Mouse (Mus musculus) limb, embryonic 15.5 days (tissue): Measurements from ENCODE around the gene Mbd5. TPM values are rescaled to one million over a fixed set of nuclear protein-coding genes. Genes with fewer than 3 reads are reported as not detected.

Experiments
- ATAC-seq: fragments of 200-750 bp; cut with Nextera tagmentation; 2 replicates; pipeline ENCODE4 v1.8.0; 2017; ENCODE audit warnings: low read depth, moderate TSS enrichment; ENCODE audit not compliant: insufficient number of reproducible peaks, low FRiP score, low TSS enrichment
- H3K27ac ChIP-seq: fragments of 300-500 bp; sonication (generic); 2 replicates; pipeline ENCODE4 v1.5.1; 2015; ENCODE audit warnings: moderate library complexity, mild to moderate bottlenecking, inconsistent platforms
- H3K27me3 ChIP-seq: fragments of 300-500 bp; sonication (generic); 2 replicates; pipeline ENCODE4 v1.6.1; 2015; ENCODE audit warnings: inconsistent platforms
- H3K36me3 ChIP-seq: fragments of 300-500 bp; sonication (generic); 2 replicates; pipeline ENCODE4 v1.6.1; 2015; ENCODE audit warnings: inconsistent platforms
- H3K4me1 ChIP-seq: fragments of 300-500 bp; sonication (generic); 2 replicates; pipeline ENCODE4 v1.6.1; 2015; ENCODE audit warnings: inconsistent platforms
- H3K4me2 ChIP-seq: fragments of 300-500 bp; sonication (generic); 2 replicates; pipeline ENCODE4 v1.6.1; 2015; ENCODE audit warnings: mild to moderate bottlenecking, inconsistent platforms
- H3K4me3 ChIP-seq: fragments of 300-500 bp; sonication (generic); 2 replicates; pipeline ENCODE4 v1.5.1; 2015; ENCODE audit warnings: mild to moderate bottlenecking, inconsistent platforms
- H3K9ac ChIP-seq: fragments of 300-500 bp; sonication (generic); 2 replicates; pipeline ENCODE4 v1.6.1; 2015; ENCODE audit warnings: inconsistent platforms
- H3K9me3 ChIP-seq: fragments of 300-500 bp; sonication (generic); 2 replicates; pipeline ENCODE4 v1.6.1; 2016; ENCODE audit warnings: inconsistent platforms
- WGBS: fragments of 180-500 bp; shearing (Covaris S2); methylation state at CpG from one replicate; pipeline ENCODE4 v1.1.7; 2015; 5-methylcytosine and 5-hydroxymethylcytosine counted together
- polyA plus RNA-seq: library from polyadenylated mRNA; unstranded; fragments of >200 nt; fragmentation: Nextera tagmentation; extraction: Ambion mirVana; gene quantifications from 2 replicates; pipeline ENCODE4 v1.2.1, GENCODE M21; 2015

The Mbd5 gene
- polyA plus RNA-seq, 1 experiment from 2014 or later: 28.8 TPM

GRCm38 (mm10) chr2:49276017-49276722, 326.9 kb downstream of the Mbd5 start:
- no peaks in the 10 kb centered on the region for H3K4me1 ChIP-seq
- 83% methylated on average over 4 of the region's 4 CpGs for WGBS
- H3K4me2 ChIP-seq: no peak overlapping the region
- H3K27me3 ChIP-seq: no peaks in the 10 kb centered on the region
- no peak overlapping the region for H3K27ac ChIP-seq
- H3K9me3 ChIP-seq: no peaks in the 10 kb centered on the region
- no peak for ATAC-seq
- no peaks in the 10 kb centered on the region for H3K36me3 ChIP-seq
- no peak overlapping the region for H3K4me3 ChIP-seq
- no peak overlapping the region for H3K9ac ChIP-seq

- Histone ChIP-seq H3K27me3 (no peaks in the 10 kb centered on the region), H3K36me3 (no peaks in the 10 kb centered on the region), H3K27ac (no peak overlapping the region), H3K9me3 (no peaks in the 10 kb centered on the region), H3K4me2 (no peak overlapping the region), H3K9ac (no peak overlapping the region), H3K4me3 (no peak overlapping the region), H3K4me1 (no peaks in the 10 kb centered on the region)
- ATAC-seq: no peak
These were observed 331.2 kb downstream of the Mbd5 start for GRCm38 (mm10) chr2:49280496-49280895.

- H3K27ac ChIP-seq: no peak overlapping the region
- H3K9ac ChIP-seq: no peak overlapping the region
- no peaks in the 10 kb centered on the region for H3K27me3 ChIP-seq
- no peak for ATAC-seq
- no peak overlapping the region for H3K4me2 ChIP-seq
- H3K9me3 ChIP-seq: no peaks in the 10 kb centered on the region
- no peaks in the 10 kb centered on the region for H3K4me1 ChIP-seq
- H3K36me3 ChIP-seq: no peaks in the 10 kb centered on the region
- H3K4me3 ChIP-seq: no peak overlapping the region
These were observed 334.3 kb downstream of the Mbd5 start for GRCm38 (mm10) chr2:49283583-49283982.

GRCm38 (mm10) chr2:49286965-49287364, 337.7 kb downstream of the Mbd5 start:
- Histone ChIP-seq H3K4me3 (no peak overlapping the region), H3K27me3 (no peaks in the 10 kb centered on the region), H3K4me1 (no peaks in the 10 kb centered on the region), H3K9me3 (no peaks in the 10 kb centered on the region), H3K36me3 (no peaks in the 10 kb centered on the region), H3K9ac (no peak overlapping the region), H3K4me2 (no peak overlapping the region), H3K27ac (no peak overlapping the region)
- 33% methylated on average over 1 of the region's 1 CpGs for WGBS
- ATAC-seq: no peak

- no peaks in the 10 kb centered on the region for H3K9me3 ChIP-seq
- H3K36me3 ChIP-seq: no peaks in the 10 kb centered on the region
- no peak overlapping the region for H3K4me3 ChIP-seq
- 79% methylated on average over 2 of the region's 2 CpGs for WGBS
- H3K9ac ChIP-seq: no peak overlapping the region
- H3K27me3 ChIP-seq: no peaks in the 10 kb centered on the region
- ATAC-seq: no peak
- H3K4me1 ChIP-seq: no peaks in the 10 kb centered on the region
- no peak overlapping the region for H3K27ac ChIP-seq
- H3K4me2 ChIP-seq: no peak overlapping the region
These were observed 342.4 kb downstream of the Mbd5 start for GRCm38 (mm10) chr2:49291709-49292108.

GRCm38 (mm10) chr2:49312629-49313447, 363.5 kb downstream of the Mbd5 start:
- 31% methylated on average over 19 of the region's 19 CpGs for WGBS
- H3K4me1 ChIP-seq: no peaks in the 10 kb centered on the region
- H3K9ac ChIP-seq: no peak overlapping the region
- H3K4me2 ChIP-seq: peak overlapping the region; percentile 33
- H3K27me3 ChIP-seq: no peaks in the 10 kb centered on the region
- ATAC-seq: peak; percentile 74; the same call in 1 of the 2 replicates
- H3K36me3 ChIP-seq: no peaks in the 10 kb centered on the region
- H3K27ac ChIP-seq: no peak overlapping the region
- no peaks in the 10 kb centered on the region for H3K9me3 ChIP-seq
- H3K4me3 ChIP-seq: peak overlapping the region; percentile 36

- Histone ChIP-seq H3K9ac (no peak overlapping the region), H3K4me2 (no peak overlapping the region), H3K36me3 (no peaks in the 10 kb centered on the region), H3K27ac (no peak overlapping the region), H3K4me1 (no peaks in the 10 kb centered on the region), H3K9me3 (no peaks in the 10 kb centered on the region), H3K27me3 (no peaks in the 10 kb centered on the region), H3K4me3 (no peak overlapping the region)
- no peak for ATAC-seq
- 91% methylated on average over 7 of the region's 7 CpGs for WGBS
These were observed 384.3 kb downstream of the Mbd5 start for GRCm38 (mm10) chr2:49333594-49333993.

GRCm38 (mm10) chr2:49335267-49335666, 386.0 kb downstream of the Mbd5 start:
- Histone ChIP-seq H3K4me1 (no peaks in the 10 kb centered on the region), H3K36me3 (no peaks in the 10 kb centered on the region), H3K4me3 (no peak overlapping the region), H3K27me3 (no peaks in the 10 kb centered on the region), H3K4me2 (no peak overlapping the region), H3K9ac (no peak overlapping the region), H3K27ac (no peak overlapping the region), H3K9me3 (no peaks in the 10 kb centered on the region)
- ATAC-seq: no peak
- WGBS: 83% methylated on average over 9 of the region's 9 CpGs

GRCm38 (mm10) chr2:49344287-49344686, 395.0 kb downstream of the Mbd5 start:
- Histone ChIP-seq H3K4me2 (no peak overlapping the region), H3K36me3 (no peaks in the 10 kb centered on the region), H3K9ac (no peak overlapping the region), H3K4me3 (no peak overlapping the region), H3K9me3 (no peaks in the 10 kb centered on the region), H3K4me1 (no peaks in the 10 kb centered on the region), H3K27me3 (no peaks in the 10 kb centered on the region), H3K27ac (no peak overlapping the region)
- WGBS: 77% methylated on average over 2 of the region's 2 CpGs
- no peak for ATAC-seq

- H3K4me3 ChIP-seq: no peak overlapping the region
- no peak overlapping the region for H3K9ac ChIP-seq
- no peaks in the 10 kb centered on the region for H3K9me3 ChIP-seq
- no peaks in the 10 kb centered on the region for H3K27me3 ChIP-seq
- H3K4me1 ChIP-seq: peaks cover 6% of the 10 kb centered on the region; the same call in 1 of the 2 replicates
- no peak overlapping the region for H3K4me2 ChIP-seq
- ATAC-seq: no peak
- no peaks in the 10 kb centered on the region for H3K36me3 ChIP-seq
- H3K27ac ChIP-seq: no peak overlapping the region
- 62% methylated on average over 2 of the region's 2 CpGs for WGBS
These were observed 396.5 kb downstream of the Mbd5 start for GRCm38 (mm10) chr2:49345786-49346185.

GRCm38 (mm10) chr2:49349813-49350212, 400.5 kb downstream of the Mbd5 start:
- ATAC-seq: peak; percentile 84
- H3K4me3 ChIP-seq: no peak overlapping the region
- 15% methylated on average over 5 of the region's 5 CpGs for WGBS
- no peak overlapping the region for H3K9ac ChIP-seq
- no peaks in the 10 kb centered on the region for H3K27me3 ChIP-seq
- no peaks in the 10 kb centered on the region for H3K9me3 ChIP-seq
- no peak overlapping the region for H3K27ac ChIP-seq
- no peak overlapping the region for H3K4me2 ChIP-seq
- H3K36me3 ChIP-seq: no peaks in the 10 kb centered on the region
- H3K4me1 ChIP-seq: peaks cover 6% of the 10 kb centered on the region; the same call in 1 of the 2 replicates

- ATAC-seq: no peak
- 88% methylated on average over 4 of the region's 4 CpGs for WGBS
These were observed 401.5 kb downstream of the Mbd5 start for GRCm38 (mm10) chr2:49350852-49351251.

More at GRCm38 (mm10) chr2:49350852-49351251, 401.5 kb downstream of the Mbd5 start:
- no peak overlapping the region for H3K4me2 ChIP-seq
- no peaks in the 10 kb centered on the region for H3K9me3 ChIP-seq
- no peaks in the 10 kb centered on the region for H3K36me3 ChIP-seq
- H3K27me3 ChIP-seq: no peaks in the 10 kb centered on the region
- H3K4me3 ChIP-seq: no peak overlapping the region
- H3K9ac ChIP-seq: no peak overlapping the region
- peaks cover 6% of the 10 kb centered on the region; the same call in 1 of the 2 replicates for H3K4me1 ChIP-seq
- H3K27ac ChIP-seq: no peak overlapping the region
